Mouse (Mus musculus) heart, postnatal 0 days (tissue): ENCODE measurements around the gene Astn2. TPM values are rescaled to one million over a fixed set of nuclear protein-coding genes. Genes with fewer than 3 reads are reported as not detected.
A peak's percentile ranks its signal among the peaks of the same experiment; 100 is the strongest.

Source experiments
- ATAC-seq: fragments of 200-750 bp; cut with Nextera tagmentation; 2 replicates; pipeline ENCODE4 v1.8.0; 2017; ENCODE audit warnings: low read depth, moderate number of reproducible peaks, moderate library complexity; ENCODE audit not compliant: insufficient read depth
- DNase-seq: peaks from one replicate; pipeline ENCODE4 v3.0.0-alpha.2; 2016; ENCODE audit warnings: low spot score
- H3K27ac ChIP-seq: fragments of 300-500 bp; sonication (generic); 2 replicates; pipeline ENCODE4 v1.5.1; 2014; ENCODE audit warnings: low read depth, mild to moderate bottlenecking
- H3K27me3 ChIP-seq: fragments of 300-500 bp; sonication (generic); 2 replicates; pipeline ENCODE4 v1.6.1; 2014; ENCODE audit warnings: low read length, mixed read lengths; ENCODE audit not compliant: control insufficient read depth, insufficient read depth
- H3K36me3 ChIP-seq: fragments of 300-500 bp; sonication (generic); replicated peaks from 2 replicates; pipeline ENCODE4 v1.6.1; 2014; ENCODE audit warnings: low read length, mixed read lengths; ENCODE audit not compliant: control insufficient read depth, insufficient read depth
- H3K4me1 ChIP-seq: fragments of 300-500 bp; sonication (generic); 2 replicates; pipeline ENCODE4 v1.6.1; 2014; ENCODE audit warnings: antibody characterized with exemption; ENCODE audit not compliant: control insufficient read depth, insufficient read depth
- H3K4me2 ChIP-seq: fragments of 300-500 bp; sonication (generic); 2 replicates; pipeline ENCODE4 v1.6.1; 2014; ENCODE audit warnings: low read depth, mild to moderate bottlenecking, low read length, moderate library complexity
- H3K4me3 ChIP-seq: fragments of 300-500 bp; sonication (generic); 2 replicates; pipeline ENCODE4 v1.5.1; 2014; ENCODE audit warnings: low read depth, low read length
- H3K9ac ChIP-seq: fragments of 300-500 bp; sonication (generic); replicated peaks from 2 replicates; pipeline ENCODE4 v1.6.1; 2014; ENCODE audit warnings: low read depth, low read length, mixed read lengths
- H3K9me3 ChIP-seq: fragments of 300-500 bp; sonication (generic); replicated peaks from 2 replicates; pipeline ENCODE4 v1.6.1; 2016; ENCODE audit warnings: low read length; ENCODE audit not compliant: control insufficient read depth
- CTCF ChIP-seq: IDR thresholded peaks from 2 replicates; pipeline ENCODE4 v1.5.1; 2016; ENCODE audit warnings: antibody characterized with exemption, control low read depth, low read depth
- EP300 ChIP-seq: IDR thresholded peaks from 2 replicates; pipeline ENCODE4 v1.6.1; 2016; ENCODE audit warnings: antibody characterized with exemption, low read depth
- WGBS: fragments of 180-500 bp; shearing (Covaris S2); extraction: QIAGEN DNeasy Blood & Tissue Kit; methylation state at CpG from one replicate; pipeline ENCODE4 v1.1.7; 2014; 5-methylcytosine and 5-hydroxymethylcytosine counted together
- polyA plus RNA-seq: library from polyadenylated mRNA; unstranded; fragments of >200 nt; fragmentation: Nextera tagmentation; extraction: Ambion mirVana; gene quantifications from 2 replicates; pipeline ENCODE4 v1.2.1, GENCODE M21; 2015
- total RNA-seq: library from RNA; depleted of rRNA; stranded (reverse); fragments of >200 nt; gene quantifications from 2 replicates; pipeline ENCODE4 v1.2.3, GENCODE M21; 2014; ENCODE audit warnings: low replicate concordance

Gene Astn2
- total and polyA plus RNA-seq, 2 experiments from 2014 or later: 0.25 to 3.7 TPM

DNA sequence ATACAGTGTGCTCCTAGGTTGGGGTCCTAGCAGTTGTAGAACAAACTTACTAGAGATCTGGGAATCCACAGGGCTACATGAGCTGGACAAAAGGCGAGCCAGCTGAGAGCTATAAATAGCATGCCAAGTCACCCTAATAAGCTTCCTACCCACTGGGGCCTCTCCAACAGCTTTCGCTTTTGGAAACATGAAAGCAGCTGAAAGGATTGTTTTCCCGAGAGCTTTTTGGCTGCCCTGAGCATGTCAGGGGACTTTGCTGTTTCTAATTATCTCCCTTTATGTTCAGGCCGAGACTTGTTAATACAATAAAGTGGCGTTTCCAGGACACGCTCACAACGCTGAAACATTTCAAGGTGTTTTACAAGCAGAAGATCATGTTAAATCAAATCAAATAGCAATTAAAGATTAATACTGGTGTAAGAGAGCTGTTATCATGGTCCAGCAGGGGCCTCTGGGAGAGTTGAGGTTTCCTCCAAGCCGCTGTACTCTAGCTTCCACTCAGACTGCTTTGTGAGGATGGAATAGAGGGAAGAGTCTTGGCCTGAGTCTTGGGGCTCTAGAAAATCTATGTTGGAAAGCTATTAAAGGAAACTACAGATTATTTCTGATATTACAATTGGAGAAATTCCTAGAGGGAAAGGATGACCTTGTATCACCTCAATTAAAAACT is 378.9 kb downstream of the Astn2 start:
- Histone ChIP-seq H3K27ac (peak overlapping the region; percentile 90), H3K4me2 (peak overlapping the region; percentile 38), H3K4me3 (peak overlapping the region; percentile 15; the same call in 1 of the 2 replicates), H3K36me3 (no peaks in the 10 kb centered on the region), H3K9ac (no peak overlapping the region), H3K9me3 (no peaks in the 10 kb centered on the region), H3K4me1 (no peaks in the 10 kb centered on the region; the same call in 1 of the 2 replicates), H3K27me3 (no peaks in the 10 kb centered on the region)
- ATAC-seq (peak; percentile 94), DNase-seq (peak; percentile 86)
- WGBS: 24% methylated on average over 8 of the region's 8 CpGs
- no peak for TF ChIP-seq CTCF
- TF ChIP-seq EP300: no peak

DNA sequence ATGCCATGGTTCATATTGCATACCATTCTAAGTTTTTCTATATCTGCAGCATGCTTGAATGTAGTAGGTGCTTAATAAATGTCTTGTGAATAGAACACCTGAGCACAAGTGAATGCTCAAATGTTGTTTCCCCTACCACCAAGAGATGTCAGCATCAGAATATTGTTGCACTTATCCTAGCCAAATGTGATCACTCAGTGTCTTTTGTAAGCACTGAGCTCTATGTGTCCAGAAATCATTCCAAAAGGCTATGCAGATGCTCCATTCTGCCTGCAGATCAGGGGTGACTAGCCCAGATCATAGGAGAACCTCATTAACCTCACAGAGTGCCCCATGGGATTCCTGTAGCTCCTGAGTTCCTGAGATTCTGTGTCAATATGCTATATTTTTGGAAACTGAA is 401.5 kb downstream of the Astn2 start:
- TF ChIP-seq EP300 (no peak), CTCF (peak; percentile 16; the same call in 1 of the 2 replicates)
- no peaks in the 10 kb centered on the region for H3K4me1 ChIP-seq
- no peaks in the 10 kb centered on the region for H3K27me3 ChIP-seq
- DNase-seq: no peak
- H3K9ac ChIP-seq: no peak overlapping the region
- H3K36me3 ChIP-seq: no peaks in the 10 kb centered on the region
- H3K4me3 ChIP-seq: no peak overlapping the region
- H3K27ac ChIP-seq: no peak overlapping the region
- ATAC-seq: no peak
- H3K9me3 ChIP-seq: no peaks in the 10 kb centered on the region
- H3K4me2 ChIP-seq: no peak overlapping the region

DNA sequence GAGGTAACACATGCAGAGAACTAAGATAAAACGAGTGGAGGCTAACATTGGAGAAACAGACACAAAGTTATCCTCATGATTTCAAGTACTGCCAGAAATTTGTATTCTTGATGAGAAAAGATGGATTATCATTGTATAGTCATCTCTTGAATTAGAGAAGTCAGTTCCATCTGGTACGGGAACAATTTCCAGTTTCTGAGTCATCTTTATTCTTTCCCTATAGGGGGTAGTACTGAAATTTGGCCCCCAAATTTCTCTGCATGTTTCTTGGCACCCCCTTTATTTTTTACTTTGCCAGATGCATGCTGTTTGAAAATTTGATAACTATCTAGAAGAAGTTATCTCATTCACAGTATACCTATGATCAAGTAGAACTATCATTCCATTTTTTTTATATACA is 420.8 kb downstream of the Astn2 start:
- Histone ChIP-seq H3K36me3 (no peaks in the 10 kb centered on the region), H3K9me3 (no peaks in the 10 kb centered on the region), H3K27me3 (no peaks in the 10 kb centered on the region), H3K9ac (no peak overlapping the region), H3K4me3 (no peak overlapping the region), H3K4me2 (no peak overlapping the region), H3K4me1 (no peaks in the 10 kb centered on the region), H3K27ac (no peak overlapping the region)
- 84% methylated on average over 2 of the region's 2 CpGs for WGBS
- DNase-seq (no peak), ATAC-seq (no peak)
- no peak for TF ChIP-seq CTCF
- TF ChIP-seq EP300: no peak

DNA sequence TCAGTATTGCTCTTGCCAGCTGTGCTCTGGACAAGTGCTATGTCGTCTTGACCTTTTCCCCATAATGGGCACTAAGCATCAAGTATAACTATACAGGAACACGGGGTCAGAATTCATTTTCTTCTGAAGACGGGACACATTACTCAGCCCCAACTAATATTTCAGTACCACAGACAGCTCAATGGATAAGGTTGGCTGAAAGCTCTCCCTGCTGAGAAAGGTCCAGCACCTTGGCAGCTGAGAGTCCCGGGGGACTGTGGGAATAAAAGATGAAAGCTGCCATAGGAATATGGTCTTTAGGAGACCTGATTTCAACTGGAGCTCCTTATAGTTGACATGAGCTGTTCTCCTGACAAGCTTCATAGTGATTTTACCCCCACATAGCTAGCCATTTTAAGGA is 421.5 kb downstream of the Astn2 start:
- no peaks in the 10 kb centered on the region for H3K36me3 ChIP-seq
- H3K4me3 ChIP-seq: no peak overlapping the region
- H3K27me3 ChIP-seq: no peaks in the 10 kb centered on the region
- no peak for ATAC-seq
- H3K9ac ChIP-seq: no peak overlapping the region
- TF ChIP-seq CTCF: no peak
- TF ChIP-seq EP300: no peak
- no peak overlapping the region for H3K27ac ChIP-seq
- no peak overlapping the region for H3K4me2 ChIP-seq
- no peaks in the 10 kb centered on the region for H3K4me1 ChIP-seq
- H3K9me3 ChIP-seq: no peaks in the 10 kb centered on the region
- 45% methylated on average over 4 of the region's 4 CpGs for WGBS
- no peak for DNase-seq

DNA sequence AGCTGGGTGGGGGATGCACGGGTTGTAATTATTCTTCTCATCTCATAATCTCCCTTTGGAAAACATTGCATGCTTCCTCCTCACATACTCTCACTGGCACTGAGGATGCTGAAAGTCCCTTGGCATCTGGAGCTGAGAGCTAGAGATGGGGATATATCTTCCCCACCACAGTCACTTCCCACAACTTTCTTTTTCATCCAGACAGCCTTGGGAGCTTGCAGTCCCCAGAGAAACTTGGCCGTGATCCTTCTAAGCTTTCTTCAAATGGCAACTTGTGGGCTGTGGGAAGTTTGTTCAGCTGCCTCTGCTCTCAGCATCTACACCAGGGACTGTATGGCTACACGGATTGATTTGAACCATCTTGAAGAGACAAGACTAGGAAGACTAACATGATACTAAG is 428.2 kb downstream of the Astn2 start:
- Histone ChIP-seq H3K4me2 (no peak overlapping the region), H3K4me1 (no peaks in the 10 kb centered on the region), H3K9me3 (no peaks in the 10 kb centered on the region), H3K27ac (no peak overlapping the region), H3K9ac (no peak overlapping the region), H3K27me3 (no peaks in the 10 kb centered on the region), H3K4me3 (no peak overlapping the region), H3K36me3 (no peaks in the 10 kb centered on the region)
- TF ChIP-seq CTCF: no peak
- TF ChIP-seq EP300: no peak
- WGBS: 49% methylated on average over 3 of the region's 3 CpGs
- ATAC-seq (no peak), DNase-seq (no peak)

DNA sequence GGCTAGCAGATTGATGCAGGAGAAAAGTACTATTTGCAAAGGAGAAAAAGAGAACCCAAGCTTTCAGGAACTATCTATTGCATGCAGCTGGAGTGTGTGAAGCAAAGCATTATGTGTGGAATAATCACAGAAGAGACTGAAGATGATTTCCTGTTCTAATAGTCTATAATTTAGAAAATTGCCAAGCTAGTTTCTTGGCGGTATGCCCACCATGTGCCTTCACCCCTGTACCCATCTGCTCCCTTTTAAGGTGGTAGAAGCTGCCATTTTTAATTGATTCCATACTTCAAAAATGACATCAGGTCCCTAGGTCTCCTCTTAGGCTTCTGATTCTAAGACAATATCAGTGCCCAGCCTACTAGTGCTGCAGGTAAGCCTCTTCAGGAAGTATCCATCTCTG is 432.0 kb downstream of the Astn2 start:
- Histone ChIP-seq H3K4me2 (no peak overlapping the region), H3K27me3 (no peaks in the 10 kb centered on the region), H3K36me3 (no peaks in the 10 kb centered on the region), H3K27ac (no peak overlapping the region), H3K4me1 (no peaks in the 10 kb centered on the region), H3K4me3 (no peak overlapping the region), H3K9me3 (no peaks in the 10 kb centered on the region), H3K9ac (no peak overlapping the region)
- ATAC-seq (no peak), DNase-seq (no peak)
- TF ChIP-seq EP300 (no peak), CTCF (no peak)
- 62% methylated on average over 1 of the region's 1 CpGs for WGBS
